Mouse (Mus musculus) liver, embryonic 14.5 days (tissue): ENCODE results near the gene Fem1b.

Experiments
- CTCF ChIP-seq: IDR thresholded peaks from 2 replicates; pipeline ENCODE4 v1.5.1; 2016; ENCODE audit warnings: antibody characterized with exemption, low read depth, control low read depth
- EP300 ChIP-seq: IDR thresholded peaks from 2 replicates; pipeline ENCODE4 v1.6.1; 2016; ENCODE audit warnings: antibody characterized with exemption, low read depth

GRCm38 (mm10) chr9:62837611-62838010 is 25.9 kb upstream of the Fem1b start:
- no peak for TF ChIP-seq CTCF
- no peak for TF ChIP-seq EP300
